Mouse (Mus musculus) heart, adult 2 months (tissue): ENCODE results near the gene Scg5.

Source experiments
- CTCF ChIP-seq: fragments of 200-600 bp; IDR thresholded peaks from 2 replicates; pipeline ENCODE4 v1.8.1; 2022; ENCODE audit warnings: antibody characterized with exemption, mild to moderate bottlenecking, moderate library complexity
- EP300 ChIP-seq: fragments of 200-500 bp; IDR thresholded peaks from 2 replicates; pipeline ENCODE4 v1.6.1; 2011; ENCODE audit warnings: low read depth, low read length, control low read depth; ENCODE audit not compliant: insufficient read depth
- POLR2A ChIP-seq: fragments of 200-500 bp; IDR thresholded peaks from 2 replicates; pipeline ENCODE4 v1.6.1; 2011; ENCODE audit warnings: mild to moderate bottlenecking, low read depth, low read length, control low read depth; ENCODE audit not compliant: insufficient read depth

DNA sequence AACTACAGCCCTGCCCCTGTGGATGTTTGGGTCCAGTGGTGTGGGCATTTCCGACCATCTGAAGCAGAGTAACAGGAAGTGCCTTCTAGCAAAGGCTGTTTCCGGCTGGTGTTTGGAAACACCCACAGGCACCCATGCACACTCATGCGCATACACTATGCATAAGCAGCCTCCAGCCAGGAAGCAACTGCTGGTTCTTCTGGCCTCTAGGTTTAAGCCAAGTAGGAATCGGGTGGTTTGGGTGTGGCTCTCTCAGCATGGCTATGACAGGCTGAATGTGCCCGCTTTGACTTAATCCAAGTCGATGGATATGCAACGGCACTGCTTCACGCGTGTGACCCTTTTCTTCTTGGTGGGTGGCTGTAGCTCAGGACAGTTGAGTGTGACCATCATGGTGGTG, 79.6 kb downstream of the Scg5 start:
- no peak for TF ChIP-seq EP300
- TF ChIP-seq CTCF, result no peak
- TF ChIP-seq POLR2A, result no peak
